Mouse (Mus musculus): Measurements from ENCODE around the gene Gdi2. TPM values are rescaled to one million over a fixed set of nuclear protein-coding genes. Genes with fewer than 3 reads are reported as not detected.
A peak's percentile ranks its signal among the peaks of the same experiment; 100 is the strongest.
"Not testable (repeated sequence)": the region's sequence is repeated elsewhere in the genome, so short reads cannot be mapped to it uniquely, and the experiment has no call there.

Gene Gdi2
- 100 to 1,000 TPM; 249 to 250 TPM for total RNA-seq (2021)
- long read RNA-seq, experiment 1, full-length matches to known transcripts = 246 of 261 reads
- long read RNA-seq, experiment 1, partial matches to known transcripts = 11 of 261 reads
- long read RNA-seq, experiment 1, other reads (novel, unspliced or antisense) = 4 of 261 reads
- long read RNA-seq, experiment 2, full-length matches to known transcripts = 197 of 215 reads
- long read RNA-seq, experiment 2, partial matches to known transcripts = 11 of 215 reads
- long read RNA-seq, experiment 2, other reads (novel, unspliced or antisense) = 7 of 215 reads

DNA sequence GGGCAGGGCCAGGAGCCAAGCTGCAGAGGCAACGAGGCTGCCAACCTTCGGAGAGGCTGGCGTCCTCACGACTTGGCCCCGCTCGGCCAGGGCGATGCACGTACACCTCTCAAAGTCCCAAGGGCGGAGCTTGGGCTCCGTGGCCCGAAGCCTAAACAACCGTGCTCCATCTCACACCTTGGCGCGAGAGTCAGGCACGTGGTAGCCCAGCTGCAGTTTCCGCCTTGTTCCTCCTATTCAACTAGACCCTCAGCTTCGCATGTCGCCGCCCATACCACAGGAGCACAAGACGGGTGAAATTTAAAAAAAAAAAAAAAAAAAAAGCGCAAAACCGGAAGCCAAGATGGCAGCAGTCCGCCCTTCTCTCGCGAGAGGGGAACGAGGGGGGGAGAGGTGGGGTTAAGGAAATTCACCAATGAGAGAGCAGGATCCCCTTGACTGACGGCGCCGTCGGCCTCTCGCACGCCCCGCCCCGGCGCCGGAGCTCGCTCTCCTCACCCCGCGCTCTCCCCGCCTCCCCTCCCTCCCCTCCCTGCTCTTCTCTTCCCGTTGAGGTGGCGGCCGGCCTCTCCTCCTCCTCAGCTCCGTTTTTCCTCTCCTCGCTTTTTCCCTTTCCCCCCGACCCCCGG is at the start of gene Gdi2:
Gene Gdi2, plus strand, starts transcription at position 470 of the 629 bp plus-strand sequence.
- intact Hi-C loops (cut with DNase I) = loop anchor here (5.0 kb wide), 1 partner anchor 75 kb away; the partner anchor contains the start of gene Fam208b
- peak; percentile 96 to 97 for DNase-seq

DNA sequence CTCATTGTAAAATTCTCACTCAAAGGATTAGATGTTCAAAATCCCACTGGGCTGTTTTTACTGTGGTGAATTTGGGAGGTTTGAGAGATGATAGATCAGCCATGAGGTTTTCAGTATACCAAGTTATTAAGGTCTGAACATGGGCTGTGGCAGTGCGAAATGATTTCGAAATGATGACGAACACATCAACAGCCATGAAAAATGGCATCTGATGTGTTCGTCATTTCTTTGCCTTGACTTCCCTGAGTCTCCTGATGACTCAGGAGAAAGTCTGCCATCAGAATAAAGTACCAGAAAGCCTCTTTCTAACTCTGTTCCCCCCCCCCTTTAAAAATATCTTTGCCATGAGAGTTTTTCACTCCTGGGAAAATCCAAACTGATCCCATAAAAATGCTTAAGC is 42.3 kb upstream of the Gdi2 start:
- intact Hi-C loops (cut with DNase I) = no loop called here
- DNase-seq = no peak

DNA sequence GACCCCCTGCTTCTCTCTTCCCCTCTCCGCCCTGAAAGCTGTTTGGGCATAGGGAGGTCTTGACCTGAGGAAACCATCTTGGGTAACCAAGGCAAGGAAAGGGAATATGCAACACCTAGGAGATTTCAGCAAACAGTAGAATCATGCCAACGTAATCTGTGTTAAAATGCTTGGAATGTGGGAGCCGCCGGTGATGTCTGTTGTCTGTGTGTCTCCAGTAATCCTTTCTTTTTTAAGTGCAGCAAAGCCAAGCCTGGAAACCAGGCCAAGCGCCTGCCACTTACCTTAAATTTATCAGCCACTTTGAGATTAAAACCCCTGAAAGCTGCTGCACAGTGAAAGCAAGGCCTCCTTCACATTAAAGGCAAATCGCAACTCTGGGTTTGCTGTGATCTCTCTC is 36.8 kb upstream of the Gdi2 start:
- intact Hi-C loops (cut with DNase I) = not testable (repeated sequence)

DNA sequence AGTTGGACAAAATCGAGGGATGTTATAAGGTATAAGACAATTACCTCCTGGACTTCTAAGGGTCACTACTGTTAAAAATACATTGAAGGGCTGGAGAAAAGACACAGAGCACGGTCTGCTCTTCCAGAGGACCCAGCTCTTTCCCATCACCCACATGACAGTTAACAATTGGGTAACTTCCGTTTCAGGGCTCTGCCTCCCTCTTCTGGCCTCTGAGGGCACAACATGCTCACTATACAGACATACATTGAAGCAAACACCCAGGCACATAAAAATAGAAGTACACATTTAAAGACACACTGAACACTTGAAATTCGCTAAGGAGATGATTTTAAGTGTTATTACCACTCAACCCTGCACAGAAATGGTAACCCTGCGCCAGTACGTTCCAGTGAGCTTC is 22.5 kb upstream of the Gdi2 start:
- DNase-seq; intact Hi-C loops (cut with DNase I): not testable (repeated sequence)

More for the DNA sequence above, 36.8 kb upstream of the Gdi2 start:
- not testable (repeated sequence) for DNase-seq

DNA sequence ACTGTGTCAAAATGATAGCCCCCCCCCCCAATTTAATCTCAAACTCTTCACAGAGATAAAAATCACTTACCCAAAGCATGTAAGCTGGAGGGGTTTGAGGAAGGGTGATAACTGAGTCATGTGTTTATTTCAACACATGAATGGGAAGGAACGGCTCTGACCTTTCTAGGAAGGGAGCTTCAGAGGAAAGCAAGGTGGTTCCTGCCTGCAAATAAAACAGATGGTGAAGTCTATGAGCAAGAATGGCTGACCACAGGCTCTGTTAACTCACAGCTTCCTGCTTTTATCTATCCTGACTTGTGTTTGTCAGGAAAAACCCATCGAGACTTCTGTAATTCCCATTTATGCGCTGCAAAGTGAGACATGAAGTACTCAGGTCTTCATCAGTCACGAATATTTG is 18.5 kb upstream of the Gdi2 start:
- DNase-seq; intact Hi-C loops (cut with DNase I): not testable (repeated sequence)

DNA sequence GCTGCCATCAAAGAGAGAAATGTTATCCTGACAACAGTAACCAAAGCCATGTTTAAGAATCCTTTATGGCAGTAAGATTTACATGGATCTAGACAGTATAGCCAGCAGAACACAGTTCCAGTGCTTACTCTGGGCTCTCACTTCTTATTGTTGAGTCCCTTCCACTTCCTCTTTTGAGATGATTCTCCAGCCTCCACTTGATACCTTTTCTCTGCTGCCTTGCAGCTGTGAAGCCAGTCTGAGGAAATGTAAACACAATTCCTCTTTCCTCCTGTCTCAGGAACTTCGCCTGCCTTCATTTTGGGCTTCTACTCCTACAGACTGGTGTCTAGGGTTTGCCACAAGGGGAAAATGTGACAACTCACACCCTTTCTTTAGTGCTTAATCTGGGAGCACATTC is 17.9 kb upstream of the Gdi2 start:
- DNase-seq; intact Hi-C loops (cut with DNase I): not testable (repeated sequence)

DNA sequence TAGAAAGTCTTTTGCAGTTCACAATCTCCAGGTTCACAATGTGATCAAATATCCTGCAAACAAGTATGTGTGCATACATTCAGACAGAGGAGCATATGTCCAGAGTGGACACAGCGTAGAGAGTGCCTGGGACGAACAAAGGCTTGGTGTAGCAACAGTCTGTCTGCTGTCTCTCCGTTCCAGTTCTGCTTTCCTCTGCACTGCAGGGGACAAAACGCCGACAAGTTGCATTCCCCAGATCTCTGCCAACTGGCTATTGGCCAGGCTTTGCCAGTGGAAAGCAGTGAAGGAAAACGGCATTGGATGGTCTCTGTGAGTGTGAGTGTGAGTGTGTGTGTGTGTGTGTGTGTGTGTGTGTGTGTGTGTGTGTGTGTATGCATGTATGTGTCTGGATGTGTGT is 14.4 kb upstream of the Gdi2 start:
- peak in 1 of 2 experiments; percentile 49 for DNase-seq
- intact Hi-C loops (cut with DNase I) = no loop called here

DNA sequence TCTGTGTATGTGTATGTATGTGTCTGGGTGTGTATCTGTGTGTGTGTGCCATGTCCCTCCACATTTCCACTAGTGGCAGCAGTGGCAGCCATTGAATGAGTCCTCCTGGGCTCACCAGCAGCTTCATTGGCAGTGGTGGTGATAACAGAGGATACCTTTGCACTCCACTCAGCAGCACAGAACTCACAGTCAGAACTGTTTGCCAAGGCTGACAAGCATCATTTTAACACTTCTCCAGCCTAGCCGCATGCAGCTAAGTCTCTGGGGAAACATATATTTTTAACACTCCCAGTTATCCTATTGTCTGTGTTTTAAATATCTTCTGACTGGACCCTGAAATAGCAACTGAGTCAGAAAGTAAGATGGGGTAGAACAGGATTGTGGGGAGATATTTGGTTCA is 13.9 kb upstream of the Gdi2 start:
- intact Hi-C loops (cut with DNase I) = no loop called here
- DNase-seq = no peak

DNA sequence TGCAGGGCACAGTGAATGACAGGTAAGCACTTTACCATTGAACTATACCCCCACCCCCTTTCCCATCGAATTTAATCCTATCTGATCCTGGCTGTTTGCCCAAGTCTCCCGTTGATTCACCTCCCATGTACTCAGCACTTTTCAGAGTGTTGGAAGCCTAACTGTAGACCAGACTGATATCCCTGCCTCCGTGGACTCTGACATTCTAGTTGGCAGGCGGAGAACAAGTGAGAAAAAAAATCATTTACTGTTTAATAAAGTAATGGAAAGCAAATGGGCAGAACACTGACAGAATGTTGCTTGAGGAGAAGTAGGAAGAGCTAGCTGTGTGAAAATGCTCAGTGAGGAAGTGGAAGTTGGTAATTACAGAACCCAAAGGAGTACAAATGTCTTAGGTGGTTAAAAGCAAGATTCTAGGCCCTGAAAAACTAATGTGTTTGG is 12.2 kb upstream of the Gdi2 start:
- intact Hi-C loops (cut with DNase I) = no loop called here
- no peak for DNase-seq

DNA sequence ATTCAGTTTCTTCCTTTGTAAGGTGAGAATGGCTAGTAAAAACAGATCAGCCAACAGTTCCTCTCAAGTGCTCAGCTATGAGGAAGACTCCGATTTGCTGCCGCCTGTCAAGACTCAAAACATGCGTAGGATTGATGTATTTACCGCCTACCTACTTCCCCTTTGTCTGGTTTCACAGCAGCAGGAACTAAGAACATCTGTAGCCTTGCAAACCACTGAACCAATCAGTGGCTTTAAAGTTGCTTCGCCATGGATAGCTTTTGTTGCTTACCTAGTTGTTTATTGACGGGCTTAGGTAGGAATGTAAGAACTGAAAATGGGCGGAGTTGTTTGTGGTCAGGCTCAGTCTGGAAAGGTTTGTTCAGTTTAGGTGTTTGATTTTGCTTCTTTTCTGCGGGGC is 11.5 kb upstream of the Gdi2 start:
- intact Hi-C loops (cut with DNase I) = no loop called here
- no peak for DNase-seq

DNA sequence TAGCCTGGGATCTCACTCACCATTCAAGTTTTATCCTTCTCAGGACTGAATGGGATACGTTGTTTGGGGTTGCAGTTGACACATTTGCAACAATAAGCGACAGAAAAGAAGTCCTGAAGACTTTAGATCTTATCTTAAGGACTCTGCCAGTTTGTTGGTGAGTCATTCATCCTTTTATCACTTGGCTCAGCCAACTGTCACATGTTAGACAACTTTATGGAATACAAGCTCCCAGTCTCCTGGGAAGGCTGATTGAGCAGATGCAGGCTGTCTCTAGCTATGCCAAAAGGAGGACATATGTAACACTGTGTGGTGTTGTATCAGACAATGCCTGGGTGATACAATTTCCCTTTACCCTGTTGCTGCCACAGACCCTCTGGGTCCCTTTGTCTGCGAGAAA is 7.4 kb upstream of the Gdi2 start:
- intact Hi-C loops (cut with DNase I) = no loop called here
- no peak for DNase-seq

DNA sequence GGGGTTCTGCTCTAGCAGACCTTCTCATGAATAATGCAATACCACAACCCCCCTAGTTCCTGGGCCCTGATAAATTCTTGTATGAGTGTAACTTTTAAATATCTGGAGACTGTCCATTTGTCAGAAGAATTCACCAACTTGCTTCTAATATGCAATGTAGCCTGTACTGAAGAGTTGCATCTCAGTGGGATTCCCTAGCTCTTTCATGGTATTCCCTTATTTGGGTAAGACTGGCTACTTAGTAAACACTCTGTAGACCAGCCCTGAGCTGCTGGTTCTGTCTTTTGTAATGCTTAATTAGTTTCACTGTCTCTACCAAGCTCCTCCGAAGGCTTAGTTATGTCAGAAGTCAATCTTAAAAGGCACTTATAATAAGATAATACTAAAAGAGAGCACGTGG is 6.7 kb upstream of the Gdi2 start:
- intact Hi-C loops (cut with DNase I); DNase-seq: not testable (repeated sequence)

DNA sequence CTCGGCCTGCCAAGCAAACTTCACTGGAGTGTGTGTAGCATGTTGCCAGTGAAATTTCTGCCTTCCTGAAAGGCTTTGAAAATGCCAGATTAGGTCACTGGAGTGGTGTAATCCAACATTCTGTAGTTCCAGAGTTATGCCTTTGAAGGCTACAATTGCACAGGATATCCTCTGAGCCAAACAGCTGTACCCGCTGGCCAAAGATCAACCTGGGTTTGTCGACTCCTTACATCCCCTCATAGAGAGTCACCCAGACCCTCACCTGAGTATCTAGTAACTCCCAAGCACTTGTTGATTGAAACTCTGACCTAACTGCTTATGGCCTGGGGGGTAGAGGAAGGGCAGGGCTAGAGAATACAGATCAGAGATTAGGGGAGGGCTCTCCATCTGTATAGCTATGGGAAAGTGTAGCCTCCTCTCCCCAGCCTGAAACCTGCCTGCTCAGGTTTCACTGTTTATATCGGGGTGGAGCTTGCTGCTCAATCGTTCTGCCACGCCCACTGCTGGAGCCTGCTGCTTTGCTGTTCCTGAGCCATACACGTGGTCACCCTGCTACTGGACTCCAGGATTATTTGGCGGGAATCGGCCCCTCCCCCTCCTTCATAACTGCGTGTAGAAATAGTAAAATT is 6.1 kb upstream of the Gdi2 start:
- intact Hi-C loops (cut with DNase I) = no loop called here
- DNase-seq = no peak

DNA sequence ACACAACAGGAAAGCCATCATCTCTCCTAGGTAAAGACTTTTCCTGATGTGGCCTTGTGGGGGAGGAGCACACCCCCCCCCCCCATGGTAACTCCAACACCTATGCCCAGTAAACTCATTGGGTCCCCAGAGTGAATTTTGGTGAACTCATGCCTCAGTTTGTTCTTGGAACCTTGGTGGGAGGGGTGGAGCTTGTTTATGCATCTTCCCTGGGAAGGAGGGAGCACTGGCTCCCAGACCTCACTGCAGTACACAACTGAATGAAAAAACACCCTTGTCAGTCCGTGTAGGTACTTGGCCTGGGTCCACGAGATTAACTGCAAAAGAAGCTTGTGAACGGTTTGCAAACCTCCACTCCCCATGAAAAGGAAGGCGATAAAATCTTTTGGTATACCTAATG is 5.4 kb upstream of the Gdi2 start:
- no peak for DNase-seq
- intact Hi-C loops (cut with DNase I) = no loop called here

DNA sequence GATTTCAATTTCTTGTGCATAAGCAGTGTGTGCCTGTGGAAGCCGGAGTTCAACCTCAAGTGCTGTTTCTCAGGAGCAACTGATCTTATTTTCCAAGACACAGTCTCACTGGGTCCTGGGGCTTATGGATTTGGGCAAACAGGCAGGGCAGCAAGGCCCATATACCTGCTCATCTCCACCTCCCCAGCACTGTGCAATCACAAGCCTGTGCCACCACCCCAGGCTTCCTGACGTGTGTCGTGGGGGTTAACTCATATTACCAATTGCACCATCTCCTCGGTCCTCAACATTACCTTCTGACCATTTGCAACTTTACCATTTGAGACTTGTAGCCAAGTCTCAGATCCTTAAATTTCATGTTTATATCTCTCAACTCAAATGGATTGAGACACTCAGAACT is 3.7 kb upstream of the Gdi2 start:
- intact Hi-C loops (cut with DNase I) = no loop called here
- DNase-seq = no peak

DNA sequence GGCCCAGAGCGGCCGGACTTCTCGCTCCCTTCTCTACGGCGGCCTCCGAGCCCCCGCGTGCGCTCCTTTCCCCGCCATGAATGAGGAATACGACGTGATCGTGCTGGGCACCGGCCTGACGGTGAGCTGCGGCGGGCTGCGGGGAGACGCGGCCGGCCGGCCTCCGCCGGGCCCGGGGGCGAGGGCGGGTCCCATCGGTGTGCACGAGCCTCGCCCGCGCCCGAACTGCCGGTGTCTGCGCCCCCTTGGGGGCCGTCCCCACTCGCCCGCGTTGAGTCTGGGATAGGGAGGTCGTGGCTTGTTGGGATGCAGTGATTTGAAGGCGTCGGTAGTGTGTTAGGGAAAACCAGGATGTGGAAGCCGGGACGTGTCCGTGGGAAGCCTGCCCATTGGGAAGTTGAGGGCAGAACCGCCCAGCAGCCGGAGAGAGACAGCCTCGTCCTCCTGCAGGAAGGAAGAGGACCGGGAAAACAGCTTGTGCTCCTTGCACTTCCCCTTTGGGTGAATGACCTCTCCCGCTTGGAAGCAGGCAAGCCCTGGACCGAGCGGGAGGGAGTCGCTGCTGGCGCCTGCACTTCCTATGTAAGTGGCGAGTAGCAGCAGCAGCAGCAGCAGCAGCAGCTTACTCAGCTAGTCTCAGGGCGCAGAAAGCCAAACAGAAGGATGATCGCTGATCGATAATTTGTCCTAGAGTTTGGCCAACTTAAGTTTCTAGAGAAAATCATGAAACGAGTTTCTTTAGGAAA is 533 bp downstream of the Gdi2 start:
- peak; percentile 82 for DNase-seq
- intact Hi-C loops (cut with DNase I) = loop anchor here (5.0 kb wide), 1 partner anchor 74 kb away; the partner anchor contains the start of gene Fam208b

DNA sequence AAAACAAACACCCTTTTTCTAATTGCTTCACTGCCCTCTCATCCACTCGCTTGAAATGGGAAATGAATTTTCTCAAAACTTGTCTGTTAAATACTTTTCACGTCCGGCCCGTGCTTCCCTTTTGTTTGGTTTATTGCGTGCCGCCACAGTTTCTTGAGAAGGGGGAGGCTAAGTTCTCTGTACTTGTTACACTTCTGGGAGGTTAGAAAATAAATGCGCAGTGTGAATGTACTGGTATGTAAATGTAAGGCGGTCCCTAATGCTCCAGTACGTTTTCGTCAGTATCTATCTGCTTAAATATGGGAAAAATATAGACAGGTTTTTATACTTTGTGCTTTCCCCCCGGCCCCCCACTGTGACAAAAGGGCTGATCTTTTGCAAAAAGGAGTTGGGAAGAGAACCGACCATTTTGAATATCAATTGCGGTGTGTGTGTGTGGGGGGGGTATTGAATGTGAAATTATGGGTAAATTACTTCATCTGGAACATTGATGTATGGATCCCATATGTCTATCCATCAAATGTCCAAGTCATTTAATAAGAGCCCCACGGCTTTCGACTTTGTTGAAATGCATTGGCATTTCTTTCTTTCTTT is 1.2 kb downstream of the Gdi2 start:
- no peak for DNase-seq
- intact Hi-C loops (cut with DNase I) = loop anchor here (5.0 kb wide), 1 partner anchor 73 kb away; the partner anchor contains the start of gene Fam208b

DNA sequence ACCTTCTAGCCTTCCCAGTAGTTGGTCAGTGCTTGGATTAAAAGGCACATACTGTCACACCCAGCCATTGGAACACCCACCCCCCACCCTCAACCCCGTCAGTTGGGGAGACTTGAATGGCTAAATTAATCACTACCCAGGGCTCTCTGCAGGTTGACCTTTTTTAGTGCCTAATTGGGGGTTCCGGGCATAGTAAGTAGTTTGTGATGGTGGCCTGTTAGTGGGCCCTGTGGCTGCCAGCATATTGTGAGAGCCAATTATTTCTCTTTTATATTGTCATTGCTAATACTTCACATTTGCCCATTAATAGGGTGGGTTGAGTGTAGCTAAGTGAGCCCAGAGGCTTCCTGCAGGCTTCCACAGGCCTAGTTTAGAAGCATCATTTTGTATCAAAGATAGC is 2.3 kb downstream of the Gdi2 start:
- intact Hi-C loops (cut with DNase I) = no loop called here
- DNase-seq = no peak

DNA sequence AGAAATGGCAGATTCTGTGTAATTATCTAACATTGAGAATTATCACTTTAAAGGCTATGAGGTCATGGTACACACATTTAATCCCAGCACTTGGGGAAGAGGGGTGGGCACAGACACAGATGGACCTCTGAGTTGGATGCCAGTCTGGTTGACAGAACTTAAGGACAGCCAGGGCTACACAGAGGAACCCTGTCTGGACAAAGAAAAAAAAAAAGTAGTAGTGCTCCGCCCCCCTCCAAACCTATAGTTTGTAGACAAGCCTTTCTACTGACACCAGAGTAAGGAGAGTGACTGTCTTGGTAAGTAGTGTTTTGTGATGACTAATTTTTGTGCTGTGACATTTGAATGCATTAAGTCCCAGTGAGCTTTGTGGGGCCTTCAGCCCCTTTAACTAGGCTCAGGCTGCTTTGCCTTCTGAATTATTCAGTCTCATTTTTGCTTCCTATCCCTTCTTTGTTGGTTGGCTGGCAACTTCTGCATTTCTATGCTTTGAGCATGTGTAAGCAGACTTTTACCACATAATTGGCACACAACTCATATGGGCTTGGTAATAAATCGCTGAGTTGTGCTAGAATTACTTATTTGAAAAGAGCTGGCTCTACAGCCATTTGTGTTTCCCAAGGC is 3.4 kb downstream of the Gdi2 start:
- intact Hi-C loops (cut with DNase I) = no loop called here
- no peak for DNase-seq
